Mouse (Mus musculus) gastrocnemius, adult 2 months (tissue): Measurements from ENCODE around the gene Timd2. TPM values are rescaled to one million over a fixed set of nuclear protein-coding genes. Genes with fewer than 3 reads are reported as not detected.
A peak's percentile ranks its signal among the peaks of the same experiment; 100 is the strongest.
"Not testable (repeated sequence)": the region's sequence is repeated elsewhere in the genome, so short reads cannot be mapped to it uniquely, and the experiment has no call there.

ENCODE experiments used
- DNase-seq: peaks from one replicate; pipeline ENCODE4 v3.0.0; 2022
- H3K27ac ChIP-seq: fragments of 200-600 bp; 2 replicates; pipeline ENCODE4 v1.8.1; 2022; ENCODE audit warnings: mild to moderate bottlenecking
- H3K4me3 ChIP-seq: fragments of 200-600 bp; 2 replicates; pipeline ENCODE4 v1.8.1; 2022; ENCODE audit warnings: mild to moderate bottlenecking, moderate library complexity
- CTCF ChIP-seq: fragments of 200-600 bp; IDR thresholded peaks from 2 replicates; pipeline ENCODE4 v1.8.1; 2022; ENCODE audit warnings: antibody characterized with exemption, mild to moderate bottlenecking, moderate library complexity
- intact Hi-C: fragments of 180-260 bp; cut with DNase I; formaldehyde crosslinking; loops from one replicate; pipeline ENCODE4 v1.15.1; 2025
- long read RNA-seq, 2 experiments: library from polyadenylated mRNA; stranded (forward); transcript quantifications; one replicate each; pipeline ENCODE4 v2.0.0; 2021
- total RNA-seq, 2 experiments: library from RNA; stranded (reverse); gene quantifications; 2 replicates each; pipeline ENCODE4 v1.2.3; 2021

Gene Timd2
- not detected for total RNA-seq
- long read RNA-seq, experiment 1 = 0 reads
- long read RNA-seq, experiment 2 = 0 reads

GRCm38 (mm10) chr11:46706664-46707356, at the start of gene Timd2:
TSS of gene Timd2 (minus strand) at chr11:46707061.
- intact Hi-C loops = no loop called here
- DNase-seq = no peak
- TF ChIP-seq CTCF = no peak
- Histone ChIP-seq H3K27ac (no peak within 1 kb of the TSS), H3K4me3 (no peak within 1 kb of the TSS)

- intact Hi-C loops, H3K4me3 ChIP-seq, DNase-seq, H3K27ac ChIP-seq: not testable (repeated sequence)
Measured at GRCm38 (mm10) chr11:46755714-46756113, 48.9 kb upstream of the Timd2 start.

DNA sequence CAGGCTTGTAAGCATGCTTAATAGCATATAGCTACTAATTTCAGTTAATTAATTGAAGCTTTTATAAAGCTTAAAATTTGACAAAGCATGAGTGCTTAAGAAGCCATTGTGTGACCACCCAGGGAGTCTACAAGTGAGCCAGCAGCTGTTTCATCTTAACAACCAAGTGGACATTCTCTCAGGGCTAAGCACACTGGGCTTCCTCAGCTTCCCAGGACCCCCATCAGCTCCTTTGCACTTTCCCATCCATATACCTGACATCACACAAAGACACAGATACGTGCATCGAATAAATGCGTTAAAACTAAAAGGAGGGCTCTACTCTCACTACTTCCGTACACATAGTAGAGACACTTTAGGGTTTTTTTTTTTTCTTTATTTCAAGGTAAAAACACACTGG, 47.8 kb upstream of the Timd2 start:
- DNase-seq = no peak
- TF ChIP-seq CTCF = no peak
- Histone ChIP-seq H3K27ac (no peak overlapping the region), H3K4me3 (no peak overlapping the region)
- intact Hi-C loops = no loop called here

DNA sequence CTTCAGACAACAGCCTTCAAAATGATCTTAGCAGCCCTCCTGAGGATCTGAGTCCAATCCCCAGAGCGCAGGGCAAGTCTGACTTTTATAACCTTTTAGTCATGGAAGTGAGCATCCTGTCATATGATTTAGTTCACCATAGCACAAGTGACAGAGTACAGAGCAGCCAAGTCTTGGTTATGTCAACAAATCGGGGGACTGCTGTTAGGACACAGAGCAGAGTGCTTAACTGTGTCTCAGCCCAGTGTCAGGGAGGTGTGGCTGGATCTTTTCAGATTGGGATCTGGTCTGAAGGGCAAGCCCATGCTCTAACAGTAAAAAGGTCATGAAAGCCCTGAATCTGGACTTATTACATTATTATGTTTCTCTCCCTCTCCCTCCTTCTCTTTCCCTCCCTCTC, 46.8 kb upstream of the Timd2 start:
- Histone ChIP-seq H3K4me3 (no peak overlapping the region), H3K27ac (no peak overlapping the region)
- DNase-seq = no peak
- TF ChIP-seq CTCF = no peak
- intact Hi-C loops = no loop called here

- Histone ChIP-seq H3K27ac (no peak overlapping the region), H3K4me3 (no peak overlapping the region)
- no peak for DNase-seq
- TF ChIP-seq CTCF = no peak
- intact Hi-C loops = no loop called here
Measured at GRCm38 (mm10) chr11:46747996-46748395, 41.1 kb upstream of the Timd2 start.

DNA sequence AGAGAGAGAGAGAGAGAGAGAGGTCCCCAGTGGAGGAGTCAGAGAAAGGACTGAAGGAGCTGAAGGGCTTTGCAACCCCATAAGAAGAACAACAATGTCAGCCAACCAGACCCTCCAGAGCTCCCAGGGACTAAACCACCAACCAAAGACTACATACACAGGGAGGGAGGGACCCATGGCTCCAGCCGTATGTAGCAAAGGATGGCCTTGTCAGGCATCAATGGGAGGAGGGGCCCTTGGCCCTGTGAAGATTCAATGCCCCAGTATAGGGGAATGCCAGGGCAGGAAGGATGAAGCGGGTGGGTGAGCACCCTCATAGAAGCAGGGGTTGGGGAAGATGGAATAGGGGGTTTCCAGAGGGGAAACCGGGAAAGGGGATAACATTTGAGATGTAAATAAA, 34.9 kb upstream of the Timd2 start:
- no peak for DNase-seq
- TF ChIP-seq CTCF = no peak
- Histone ChIP-seq H3K27ac (no peak overlapping the region), H3K4me3 (no peak overlapping the region)
- intact Hi-C loops = no loop called here

- TF ChIP-seq CTCF = no peak
- intact Hi-C loops = no loop called here
- no peak for DNase-seq
- Histone ChIP-seq H3K27ac (no peak overlapping the region), H3K4me3 (no peak overlapping the region)
Measured at GRCm38 (mm10) chr11:46740886-46741285, 34.0 kb upstream of the Timd2 start.

DNA sequence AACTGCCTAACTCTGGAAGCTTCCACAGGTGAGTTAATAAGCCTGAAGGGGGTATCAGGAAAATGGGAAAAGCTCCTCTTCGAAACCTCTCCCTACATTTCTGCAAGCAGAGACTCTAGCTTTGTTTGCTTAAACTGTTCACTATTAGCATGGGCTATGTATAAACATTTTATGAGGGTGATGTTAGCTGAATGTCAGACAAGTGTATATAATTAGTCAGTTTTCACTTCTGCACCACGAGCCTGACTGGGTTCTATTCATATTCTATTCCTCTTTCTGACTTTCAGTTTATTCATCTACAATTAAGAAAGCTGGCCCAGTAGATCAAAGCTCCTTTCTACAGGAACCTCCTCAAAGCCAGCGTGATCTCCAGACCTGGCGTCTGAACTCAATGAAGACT, 32.6 kb upstream of the Timd2 start:
- TF ChIP-seq CTCF = no peak
- Histone ChIP-seq H3K27ac (no peak overlapping the region), H3K4me3 (no peak overlapping the region)
- intact Hi-C loops = no loop called here
- DNase-seq = no peak

DNA sequence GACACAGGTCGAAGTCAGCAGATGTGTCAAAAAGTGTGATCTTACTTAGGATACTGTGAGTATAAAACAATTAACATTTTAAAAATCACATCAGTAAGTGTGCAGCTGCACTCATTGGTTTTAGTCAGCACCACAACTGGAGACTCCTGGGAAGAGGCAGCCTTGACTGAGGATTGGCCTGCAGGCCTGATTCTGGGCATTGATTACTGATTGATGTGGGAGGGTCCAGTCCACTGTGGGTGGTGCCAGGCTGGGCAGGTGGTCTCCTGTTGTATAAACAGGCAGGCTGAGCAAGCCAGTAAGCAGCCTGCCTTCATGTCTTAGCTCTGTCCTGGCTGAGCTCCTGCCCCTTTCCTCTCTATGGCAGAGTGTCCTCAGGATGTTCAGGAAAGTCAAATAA, 28.2 kb upstream of the Timd2 start, which contains the start of gene Havcr1:
TSS of gene Havcr1 (plus strand) at position 5 of the 400 bp plus-strand sequence.
- DNase-seq, H3K4me3 ChIP-seq, intact Hi-C loops, H3K27ac ChIP-seq: not testable (repeated sequence)

DNA sequence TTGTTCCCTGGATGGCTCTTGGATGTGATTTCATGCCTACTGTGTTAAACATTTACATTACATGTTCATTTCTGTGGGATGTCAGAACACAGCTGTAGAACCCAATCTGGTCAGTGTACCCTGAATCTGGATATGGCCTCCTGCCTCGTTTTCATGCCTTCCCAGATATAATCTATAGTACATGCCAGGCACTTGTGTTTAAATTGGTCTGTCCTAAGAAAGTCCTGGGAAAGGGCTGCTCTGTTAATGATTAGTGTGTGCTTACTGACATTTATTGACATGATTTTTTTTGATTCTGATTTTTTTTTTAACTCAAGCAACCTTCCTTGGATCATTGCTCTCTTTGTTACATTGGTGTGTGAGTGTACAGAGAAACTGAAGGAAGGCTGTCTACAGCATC, 27.8 kb upstream of the Timd2 start:
- no peak overlapping the region for H3K27ac ChIP-seq
- TF ChIP-seq CTCF = no peak
- DNase-seq = no peak
- H3K4me3 ChIP-seq = no peak overlapping the region
- intact Hi-C loops = no loop called here

GRCm38 (mm10) chr11:46733242-46733789, 26.5 kb upstream of the Timd2 start:
- TF ChIP-seq CTCF = peak; percentile 35
- Histone ChIP-seq H3K4me3 (no peak overlapping the region), H3K27ac (no peak overlapping the region)
- no peak for DNase-seq
- intact Hi-C loops = no loop called here

- Histone ChIP-seq H3K4me3 (no peak overlapping the region), H3K27ac (no peak overlapping the region)
- intact Hi-C loops = no loop called here
- TF ChIP-seq CTCF = no peak
- no peak for DNase-seq
Measured at GRCm38 (mm10) chr11:46731541-46732070, 24.7 kb upstream of the Timd2 start.

DNA sequence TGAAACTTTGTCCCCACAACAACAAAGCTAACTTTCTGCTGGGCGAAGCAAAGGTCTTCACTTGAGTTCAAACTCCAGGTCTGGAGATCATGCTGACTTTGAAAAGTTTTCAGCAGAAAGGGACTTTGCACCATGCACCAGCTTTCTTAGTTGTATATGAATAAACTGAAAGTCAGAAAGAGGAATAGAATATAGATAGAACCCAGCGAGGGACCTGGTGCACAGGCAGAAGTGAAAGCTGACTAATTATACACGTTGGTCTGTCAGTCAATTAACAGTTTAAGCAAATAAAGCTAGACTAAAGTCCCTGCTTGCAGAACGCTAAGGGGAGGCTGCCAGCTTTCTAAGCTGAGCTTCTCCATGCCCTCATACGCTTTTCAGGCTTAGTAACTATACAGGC, 8.0 kb downstream of the Timd2 start:
- Histone ChIP-seq H3K27ac (no peak overlapping the region), H3K4me3 (no peak overlapping the region)
- intact Hi-C loops = no loop called here
- DNase-seq = no peak
- TF ChIP-seq CTCF = no peak

GRCm38 (mm10) chr11:46698278-46698655, 8.6 kb downstream of the Timd2 start:
- H3K4me3 ChIP-seq = no peak overlapping the region
- H3K27ac ChIP-seq = no peak overlapping the region
- intact Hi-C loops = no loop called here
- no peak for DNase-seq
- no peak for TF ChIP-seq CTCF
